Mouse (Mus musculus) kidney, embryonic 15.5 days (tissue): ENCODE measurements around the gene Grap2. TPM values are rescaled to one million over a fixed set of nuclear protein-coding genes. Genes with fewer than 3 reads are reported as not detected.

Source experiments
- ATAC-seq: fragments of 200-750 bp; cut with Nextera tagmentation; replicated peaks from 2 replicates; pipeline ENCODE4 v1.8.0; 2017; ENCODE audit warnings: moderate TSS enrichment; ENCODE audit not compliant: low FRiP score
- H3K27ac ChIP-seq: fragments of 300-500 bp; sonication (generic); 2 replicates; pipeline ENCODE4 v1.5.1; 2015; ENCODE audit warnings: mild to moderate bottlenecking, inconsistent platforms
- H3K27me3 ChIP-seq: fragments of 300-500 bp; sonication (generic); 2 replicates; pipeline ENCODE4 v1.6.1; 2015; ENCODE audit warnings: inconsistent platforms
- H3K36me3 ChIP-seq: fragments of 300-500 bp; sonication (generic); 2 replicates; pipeline ENCODE4 v1.6.1; 2015; ENCODE audit warnings: inconsistent platforms
- H3K4me1 ChIP-seq: fragments of 300-500 bp; sonication (generic); 2 replicates; pipeline ENCODE4 v1.6.1; 2015; ENCODE audit warnings: inconsistent platforms
- H3K4me2 ChIP-seq: fragments of 300-500 bp; sonication (generic); 2 replicates; pipeline ENCODE4 v1.6.1; 2015; ENCODE audit warnings: moderate library complexity, mild to moderate bottlenecking, inconsistent platforms
- H3K4me3 ChIP-seq: fragments of 300-500 bp; sonication (generic); replicated peaks from 2 replicates; pipeline ENCODE4 v1.5.1; 2015; ENCODE audit warnings: mild to moderate bottlenecking, inconsistent platforms
- H3K9ac ChIP-seq: fragments of 300-500 bp; sonication (generic); 2 replicates; pipeline ENCODE4 v1.6.1; 2015; ENCODE audit warnings: mild to moderate bottlenecking, inconsistent platforms
- H3K9me3 ChIP-seq: fragments of 300-500 bp; sonication (generic); replicated peaks from 2 replicates; pipeline ENCODE4 v1.6.1; 2016; ENCODE audit warnings: inconsistent platforms
- WGBS: fragments of 180-500 bp; shearing (Covaris S2); methylation state at CpG from one replicate; pipeline ENCODE4 v1.1.7; 2015; ENCODE audit warnings: mixed read lengths; 5-methylcytosine and 5-hydroxymethylcytosine counted together
- polyA plus RNA-seq: library from polyadenylated mRNA; unstranded; fragments of >200 nt; fragmentation: Nextera tagmentation; extraction: Ambion mirVana; gene quantifications from 2 replicates; pipeline ENCODE4 v1.2.1, GENCODE M21; 2015

The Grap2 gene
- polyA plus RNA-seq, 1 experiment from 2014 or later, result 1.4 TPM

DNA sequence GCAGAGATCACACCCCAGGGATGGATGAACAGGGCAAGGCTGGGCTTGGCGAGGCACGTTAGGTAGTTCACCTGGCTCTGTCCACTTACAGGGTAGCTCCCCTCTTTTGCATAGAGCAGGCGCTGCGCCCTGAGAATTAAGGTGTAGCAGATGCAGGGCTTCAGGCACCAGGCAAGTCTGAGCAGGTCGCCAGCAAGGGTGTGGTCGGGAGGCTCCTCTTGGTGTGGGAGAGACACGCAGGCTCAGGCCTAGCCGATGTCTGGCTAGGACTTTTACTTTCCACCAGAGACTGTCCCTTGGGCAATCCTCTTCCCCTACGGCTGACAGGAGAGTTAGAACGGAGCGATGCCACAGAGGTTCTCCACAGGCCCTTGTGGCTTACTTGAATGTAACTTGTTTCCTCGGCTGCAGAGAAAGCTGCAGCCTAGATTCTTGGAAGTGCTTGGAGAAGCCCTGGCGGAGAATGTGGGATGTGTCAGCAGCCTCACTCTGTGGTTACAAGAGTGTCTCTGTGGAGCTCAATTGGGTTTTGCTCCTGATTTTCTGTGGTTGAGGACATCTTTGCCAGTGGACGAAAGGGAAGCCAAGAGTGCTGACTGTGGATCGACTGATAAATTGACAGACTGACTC is 76.7 kb downstream of the Grap2 start:
- H3K36me3 ChIP-seq, result no peaks in the 10 kb centered on the region
- WGBS, result 75% methylated on average over 15 of the region's 15 CpGs
- no peaks in the 10 kb centered on the region for H3K9me3 ChIP-seq
- no peak for ATAC-seq
- no peak overlapping the region for H3K4me2 ChIP-seq
- H3K27me3 ChIP-seq, result no peaks in the 10 kb centered on the region
- H3K4me3 ChIP-seq, result no peak overlapping the region
- 0 out of 2 replicates have a peak, but pooled peaks cover 3% of the 10 kb centered on the region for H3K4me1 ChIP-seq
- no peak overlapping the region for H3K27ac ChIP-seq
- no peak overlapping the region for H3K9ac ChIP-seq

GRCm38 (mm10) chr15:80650412-80650811 is 78.0 kb downstream of the Grap2 start:
- no peaks in the 10 kb centered on the region for H3K36me3 ChIP-seq
- H3K9ac ChIP-seq, result no peak overlapping the region
- H3K9me3 ChIP-seq, result no peaks in the 10 kb centered on the region
- no peaks in the 10 kb centered on the region for H3K27me3 ChIP-seq
- H3K4me2 ChIP-seq, result no peak overlapping the region
- 0 out of 2 replicates have a peak, but pooled peaks cover 3% of the 10 kb centered on the region for H3K4me1 ChIP-seq
- H3K27ac ChIP-seq, result no peak overlapping the region
- ATAC-seq, result no peak
- no peak overlapping the region for H3K4me3 ChIP-seq
- 79% methylated on average over 2 of the region's 2 CpGs for WGBS

- H3K27me3 ChIP-seq, result no peaks in the 10 kb centered on the region
- no peaks in the 10 kb centered on the region for H3K4me1 ChIP-seq
- no peaks in the 10 kb centered on the region for H3K9me3 ChIP-seq
- no peak overlapping the region for H3K4me2 ChIP-seq
- WGBS, result 75% methylated on average over 8 of the region's 8 CpGs
- ATAC-seq, result no peak
- H3K36me3 ChIP-seq, result no peaks in the 10 kb centered on the region
- no peak overlapping the region for H3K27ac ChIP-seq
- no peak overlapping the region for H3K4me3 ChIP-seq
- H3K9ac ChIP-seq, result no peak overlapping the region
These were observed 81.5 kb downstream of the Grap2 start for GRCm38 (mm10) chr15:80653865-80654264.

- Histone ChIP-seq H3K27me3 (no peaks in the 10 kb centered on the region), H3K27ac (no peak overlapping the region), H3K36me3 (no peaks in the 10 kb centered on the region), H3K9ac (no peak overlapping the region), H3K9me3 (no peaks in the 10 kb centered on the region), H3K4me1 (no peaks in the 10 kb centered on the region), H3K4me2 (no peak overlapping the region), H3K4me3 (no peak overlapping the region)
- no peak for ATAC-seq
- 71% methylated on average over 6 of the region's 6 CpGs for WGBS
These were observed 86.5 kb downstream of the Grap2 start for GRCm38 (mm10) chr15:80658815-80659471.

GRCm38 (mm10) chr15:80660963-80661362 is 88.6 kb downstream of the Grap2 start:
- Histone ChIP-seq H3K4me3 (no peak overlapping the region), H3K9ac (no peak overlapping the region), H3K4me2 (no peak overlapping the region), H3K27ac (no peak overlapping the region), H3K9me3 (no peaks in the 10 kb centered on the region), H3K4me1 (no peaks in the 10 kb centered on the region), H3K36me3 (no peaks in the 10 kb centered on the region), H3K27me3 (no peaks in the 10 kb centered on the region)
- WGBS, result 67% methylated on average over 4 of the region's 4 CpGs
- ATAC-seq, result no peak

GRCm38 (mm10) chr15:80664444-80664843 is 92.0 kb downstream of the Grap2 start:
- no peaks in the 10 kb centered on the region for H3K36me3 ChIP-seq
- no peak overlapping the region for H3K9ac ChIP-seq
- H3K27ac ChIP-seq, result no peak overlapping the region
- no peak for ATAC-seq
- H3K27me3 ChIP-seq, result peaks cover 4% of the 10 kb centered on the region; the same call in 1 of the 2 replicates
- 66% methylated on average over 4 of the region's 4 CpGs for WGBS
- H3K9me3 ChIP-seq, result no peaks in the 10 kb centered on the region; the same call in 1 of the 2 replicates
- H3K4me2 ChIP-seq, result no peak overlapping the region
- no peak overlapping the region for H3K4me3 ChIP-seq
- H3K4me1 ChIP-seq, result no peaks in the 10 kb centered on the region

- Histone ChIP-seq H3K9me3 (no peaks in the 10 kb centered on the region; the same call in 1 of the 2 replicates), H3K4me1 (peaks cover 22% of the 10 kb centered on the region), H3K27me3 (peaks cover 46% of the 10 kb centered on the region), H3K36me3 (no peaks in the 10 kb centered on the region), H3K4me3 (peak within 1 kb of the TSS; percentile 47), H3K27ac (no peak within 1 kb of the TSS), H3K4me2 (peak within 1 kb of the TSS; percentile 89), H3K9ac (peak within 1 kb of the TSS; percentile 41)
- ATAC-seq, result peak; percentile 66
- WGBS, result 4% methylated on average over 84 of the region's 85 CpGs
These were observed 99.2 kb downstream of the Grap2 start, which contains the start of gene Fam83f for GRCm38 (mm10) chr15:80671295-80672252. TSS of gene Fam83f (plus strand) at chr15:80671847.

DNA sequence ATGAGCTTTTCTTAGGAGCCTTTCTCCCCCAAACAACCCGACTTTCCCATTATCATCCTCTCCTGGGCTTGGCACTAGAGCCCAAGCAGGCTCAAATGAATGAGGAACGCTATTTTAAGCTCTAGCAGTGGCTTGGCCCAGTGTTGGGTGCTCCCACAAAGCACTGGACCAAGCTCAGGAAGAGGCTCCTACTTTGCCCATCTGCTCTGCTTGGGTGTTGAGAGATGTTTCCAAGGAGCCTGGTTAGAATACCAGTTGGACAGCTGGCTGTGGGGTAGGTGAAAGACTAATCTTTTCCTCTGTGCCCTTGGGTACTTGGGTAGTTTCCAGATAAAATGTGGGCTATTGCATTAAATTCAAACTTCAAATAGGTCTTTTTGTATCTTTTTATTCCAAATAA is 100.4 kb downstream of the Grap2 start:
- ATAC-seq, result no peak

DNA sequence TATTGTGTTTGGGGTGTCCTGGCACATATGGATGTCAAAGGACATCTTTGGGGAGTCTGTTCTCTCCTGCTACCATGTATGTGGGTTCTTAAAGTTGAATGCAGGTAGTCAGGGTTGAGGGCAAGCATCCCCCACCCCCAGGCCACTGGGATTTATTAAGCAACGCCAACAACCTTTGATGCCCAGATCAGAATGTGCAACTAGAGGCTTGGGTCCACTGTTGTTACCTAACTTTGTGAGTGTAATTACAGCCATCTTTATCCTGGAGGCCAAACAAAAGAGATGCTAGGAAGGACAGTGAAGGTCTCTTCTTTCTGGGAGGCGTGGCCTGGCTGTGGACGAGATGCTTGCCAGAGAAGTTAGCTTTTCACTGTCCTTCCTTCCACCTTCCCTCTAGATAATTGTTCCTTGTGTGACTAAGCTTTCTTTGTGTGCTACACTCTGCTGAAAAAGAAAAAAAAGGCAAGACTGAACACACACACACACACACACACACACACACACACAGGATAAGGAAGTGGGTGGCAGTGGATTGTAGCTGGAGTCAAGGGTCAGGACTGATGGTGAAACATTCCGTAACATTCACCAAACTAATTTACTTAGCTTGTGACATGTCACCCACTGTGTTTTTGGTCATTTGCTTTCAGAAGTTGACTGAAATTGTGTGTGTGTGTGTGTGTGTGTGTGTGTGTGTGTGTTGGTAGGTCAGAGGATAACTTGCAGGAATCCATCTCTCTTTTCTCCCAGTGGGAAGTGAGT is 101.1 kb downstream of the Grap2 start:
- Histone ChIP-seq H3K4me2 (peak overlapping the region; percentile 0; the same call in 1 of the 2 replicates), H3K27ac (0 out of 2 replicates have a peak overlapping the region, but pooled peaks have one; percentile 8), H3K27me3 (peaks cover 55% of the 10 kb centered on the region), H3K4me1 (peaks cover 22% of the 10 kb centered on the region), H3K4me3 (no peak overlapping the region), H3K9ac (no peak overlapping the region), H3K36me3 (no peaks in the 10 kb centered on the region), H3K9me3 (no peaks in the 10 kb centered on the region)
- ATAC-seq, result no peak
- WGBS, result 77% methylated on average over 4 of the region's 4 CpGs

More for the DNA sequence above, 100.4 kb downstream of the Grap2 start:
- WGBS, result 57% methylated on average over 2 of the region's 2 CpGs
- H3K9ac ChIP-seq, result no peak overlapping the region
- peak overlapping the region; percentile 0; the same call in 1 of the 2 replicates for H3K4me2 ChIP-seq
- no peaks in the 10 kb centered on the region for H3K36me3 ChIP-seq
- no peak overlapping the region for H3K4me3 ChIP-seq
- H3K27ac ChIP-seq, result no peak overlapping the region
- peaks cover 22% of the 10 kb centered on the region for H3K4me1 ChIP-seq
- H3K27me3 ChIP-seq, result peaks cover 54% of the 10 kb centered on the region
- no peaks in the 10 kb centered on the region for H3K9me3 ChIP-seq

- Histone ChIP-seq H3K9me3 (no peaks in the 10 kb centered on the region), H3K27ac (peak overlapping the region; percentile 63), H3K4me3 (no peak overlapping the region), H3K27me3 (peaks cover 48% of the 10 kb centered on the region), H3K4me1 (peaks cover 29% of the 10 kb centered on the region), H3K36me3 (no peaks in the 10 kb centered on the region), H3K9ac (no peak overlapping the region), H3K4me2 (no peak overlapping the region)
- WGBS, result 64% methylated on average over 6 of the region's 6 CpGs
- ATAC-seq, result no peak; the same call in 1 of the 2 replicates
These were observed 102.3 kb downstream of the Grap2 start for GRCm38 (mm10) chr15:80674700-80675099.

DNA sequence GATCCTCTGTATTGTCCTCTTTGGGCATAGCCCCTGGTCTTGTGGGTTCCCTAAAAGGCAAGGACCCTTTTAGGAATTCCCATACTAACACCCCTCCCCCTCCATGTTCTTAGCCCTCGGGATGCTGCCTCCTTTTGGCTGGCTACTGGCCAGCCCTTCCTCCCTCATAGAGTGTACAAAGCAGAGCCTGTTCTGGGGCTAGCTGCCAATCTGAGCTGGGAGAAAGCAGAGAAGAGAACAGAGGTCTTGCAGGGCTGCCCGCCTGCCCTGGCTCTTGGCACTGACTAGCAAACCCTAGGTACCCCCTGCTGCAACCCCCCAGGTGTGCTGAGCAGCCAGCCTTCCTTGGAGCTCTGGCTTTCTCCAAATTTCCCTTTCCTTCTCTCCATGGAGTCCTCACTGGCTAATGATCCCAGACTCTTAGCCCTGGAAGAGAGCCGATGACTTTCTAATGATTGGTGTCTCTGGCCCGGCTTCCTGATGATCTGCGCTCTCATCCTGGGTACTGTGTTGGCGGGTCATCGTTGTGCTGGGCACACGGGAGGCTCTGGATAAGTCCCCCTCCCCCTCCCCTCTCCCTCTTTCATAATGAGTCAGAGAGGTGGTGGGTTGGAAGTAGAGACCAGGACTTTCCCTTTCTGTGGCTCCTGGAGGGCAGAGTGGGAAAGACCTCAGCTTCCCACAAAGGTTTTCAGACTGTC is 107.3 kb downstream of the Grap2 start:
- H3K4me3 ChIP-seq, result no peak overlapping the region
- no peak overlapping the region for H3K4me2 ChIP-seq
- WGBS, result 60% methylated on average over 8 of the region's 8 CpGs
- H3K9ac ChIP-seq, result no peak overlapping the region
- peaks cover 11% of the 10 kb centered on the region; the same call in 1 of the 2 replicates for H3K27me3 ChIP-seq
- 0 out of 2 replicates have a peak overlapping the region, but pooled peaks have one; percentile 49 for H3K27ac ChIP-seq
- H3K36me3 ChIP-seq, result no peaks in the 10 kb centered on the region
- H3K4me1 ChIP-seq, result peaks cover 48% of the 10 kb centered on the region
- H3K9me3 ChIP-seq, result no peaks in the 10 kb centered on the region
- ATAC-seq, result no peak
